Mouse (Mus musculus) myocyte (in vitro differentiated cells): ENCODE results near the gene Dennd1c. TPM values are rescaled to one million over a fixed set of nuclear protein-coding genes. Genes with fewer than 3 reads are reported as not detected.

ENCODE experiments used
- H3K27me3 ChIP-seq: one replicate; pipeline ENCODE4 v1.6.1; 2011; ENCODE audit not compliant: control insufficient read depth, insufficient read depth, insufficient read length
- H3K36me3 ChIP-seq: one replicate; pipeline ENCODE4 v1.6.1; 2011; ENCODE audit not compliant: control insufficient read depth, insufficient read depth
- H3K4me2 ChIP-seq: one replicate; pipeline ENCODE4 v1.6.1; 2011; ENCODE audit warnings: low read depth, control low read depth
- H3K4me3 ChIP-seq: one replicate; pipeline ENCODE4 v1.5.1; 2011; ENCODE audit warnings: mild to moderate bottlenecking, control low read depth, moderate library complexity
- H3K79me2 ChIP-seq: one replicate; pipeline ENCODE4 v1.6.1; 2011; ENCODE audit not compliant: control insufficient read depth, insufficient read depth
- H3ac ChIP-seq: one replicate; pipeline ENCODE4 v1.6.1; 2011; ENCODE audit not compliant: control insufficient read depth, insufficient read length
- CEBPB ChIP-seq: IDR thresholded peaks from 2 replicates; pipeline ENCODE4 v1.6.1; 2011; ENCODE audit warnings: mild to moderate bottlenecking, moderate library complexity; ENCODE audit not compliant: poor library complexity, insufficient read depth, severe bottlenecking
- E2F4 ChIP-seq: IDR thresholded peaks from one replicate; pipeline ENCODE4 v1.6.1; 2011; ENCODE audit warnings: mild to moderate bottlenecking, control low read depth, moderate library complexity; ENCODE audit not compliant: insufficient read depth
- MAX ChIP-seq: IDR thresholded peaks from one replicate; pipeline ENCODE4 v1.6.1; 2011; ENCODE audit warnings: low read depth, mild to moderate bottlenecking, control low read depth
- MYOD1 ChIP-seq, 3 experiments: IDR thresholded peaks; one replicate each; pipeline ENCODE4 v1.6.1; 2011; ENCODE audit warnings: control low read depth in 2 of 3, low read depth in 2 of 3, mild to moderate bottlenecking in 2 of 3, moderate library complexity in 1 of 3; ENCODE audit not compliant: insufficient read length in 2 of 3, control insufficient read depth in 1 of 3
- MYOG ChIP-seq, 3 experiments: IDR thresholded peaks; one replicate each; pipeline ENCODE4 v1.6.1; 2011; ENCODE audit warnings: control low read depth in 2 of 3, low read depth in 2 of 3, mild to moderate bottlenecking in 2 of 3; ENCODE audit not compliant: insufficient read length in 2 of 3, control insufficient read depth in 1 of 3, insufficient read depth in 1 of 3
- POLR2A ChIP-seq: IDR thresholded peaks from one replicate; pipeline ENCODE4 v1.6.1; 2011; ENCODE audit warnings: low read depth, mild to moderate bottlenecking, control low read depth, moderate library complexity; ENCODE audit not compliant: insufficient read length
- POLR2AphosphoS2 ChIP-seq: IDR thresholded peaks from one replicate; pipeline ENCODE4 v1.6.1; 2011; ENCODE audit warnings: low read depth, control low read depth; ENCODE audit not compliant: insufficient read length
- REST ChIP-seq: IDR thresholded peaks from one replicate; pipeline ENCODE4 v1.6.1; 2011; ENCODE audit warnings: mild to moderate bottlenecking, control low read depth, moderate library complexity; ENCODE audit not compliant: insufficient read depth, insufficient read length
- SRF ChIP-seq: IDR thresholded peaks from one replicate; pipeline ENCODE4 v1.6.1; 2011; ENCODE audit warnings: low read depth; ENCODE audit not compliant: control insufficient read depth, insufficient read length
- TCF12 ChIP-seq: IDR thresholded peaks from one replicate; pipeline ENCODE4 v1.6.1; 2011; ENCODE audit warnings: mild to moderate bottlenecking, control low read depth; ENCODE audit not compliant: poor library complexity, insufficient read depth, severe bottlenecking
- TCF3 ChIP-seq: IDR thresholded peaks from one replicate; pipeline ENCODE4 v1.6.1; 2011; ENCODE audit warnings: low read depth, control low read depth; ENCODE audit not compliant: insufficient read length
- USF1 ChIP-seq: IDR thresholded peaks from one replicate; pipeline ENCODE4 v1.6.1; 2011; ENCODE audit warnings: low read depth, mild to moderate bottlenecking, control low read depth, moderate library complexity
- polyA plus RNA-seq: library from polyadenylated mRNA; unstranded; fragments of >200 nt; fragmentation: generic; extraction: Trizol; gene quantifications from one replicate; pipeline ENCODE4 v1.2.1, GENCODE M21; 2012; ENCODE audit warnings: missing spikeins

The Dennd1c gene
- polyA plus RNA-seq, 1 experiment, result 0.04 TPM

DNA sequence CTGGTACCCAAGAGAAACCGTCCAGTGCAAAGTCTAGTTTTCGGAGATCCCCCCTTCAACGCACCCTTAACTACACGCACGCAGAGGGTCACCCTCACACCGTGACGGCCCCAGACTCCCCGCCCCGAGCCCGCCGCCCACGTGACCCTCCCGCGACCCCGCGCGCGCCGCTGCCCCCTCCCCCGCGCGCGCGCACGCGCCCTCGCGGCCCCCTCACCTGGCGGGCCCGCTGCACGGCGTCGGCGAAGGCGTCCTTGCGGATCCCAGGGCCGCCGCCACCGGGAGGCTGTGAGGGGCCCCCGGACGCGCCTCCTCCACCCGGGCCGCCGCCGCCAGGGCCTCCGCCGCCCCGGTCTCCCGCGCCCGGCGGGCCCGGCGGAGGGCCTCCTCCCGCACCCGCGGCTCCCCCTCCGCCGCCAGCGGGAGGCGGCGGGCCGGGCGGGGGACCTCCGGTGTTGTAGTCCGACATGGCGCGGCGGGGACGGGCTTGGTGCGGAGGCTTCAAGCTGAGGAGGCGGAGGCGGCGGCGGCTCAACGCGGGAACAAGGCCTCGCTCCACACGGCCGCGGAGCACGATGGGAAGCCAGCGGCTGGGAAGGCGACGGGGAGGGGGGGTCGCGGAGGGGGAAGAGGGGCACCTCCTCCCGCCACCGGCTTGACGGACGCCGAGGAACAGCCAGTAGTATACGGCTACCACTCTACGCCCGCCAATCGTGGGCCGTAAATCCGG lies 47.2 kb downstream of the Dennd1c start, which contains the start of gene Khsrp:
Gene Khsrp, minus strand, starts transcription at position 592 of the 730 bp plus-strand sequence.
- peak in 1 of 3 experiments; percentile 10 for TF ChIP-seq MYOD1 (IDR thresholded peaks at IDR 0.05; ENCODE audit: control insufficient read depth in 1 of 3, insufficient read length in 2 of 3, low read depth in 2 of 3)
- no peak for TF ChIP-seq MAX
- TF ChIP-seq REST, result peak; percentile 3
- peak; percentile 15 for TF ChIP-seq SRF
- peak in 1 of 3 experiments; percentile 5 for TF ChIP-seq MYOG (IDR thresholded peaks at IDR 0.05; ENCODE audit: control insufficient read depth in 1 of 3, insufficient read depth in 1 of 3, insufficient read length in 2 of 3, low read depth in 2 of 3)
- TF ChIP-seq POLR2A, result peak; percentile 93
- TF ChIP-seq E2F4, result no peak
- peak; percentile 7 for TF ChIP-seq USF1
- no peak for TF ChIP-seq TCF3
- TF ChIP-seq POLR2AphosphoS2, result peak; percentile 81
- Histone ChIP-seq H3K4me3 (peak within 1 kb of the TSS; percentile 68), H3K4me2 (peak within 1 kb of the TSS; percentile 95), H3ac (peak within 1 kb of the TSS; percentile 63), H3K79me2 (peaks cover 42% of the 10 kb centered on the region), H3K36me3 (peaks cover 9% of the 10 kb centered on the region), H3K27me3 (no peaks in the 10 kb centered on the region)

DNA sequence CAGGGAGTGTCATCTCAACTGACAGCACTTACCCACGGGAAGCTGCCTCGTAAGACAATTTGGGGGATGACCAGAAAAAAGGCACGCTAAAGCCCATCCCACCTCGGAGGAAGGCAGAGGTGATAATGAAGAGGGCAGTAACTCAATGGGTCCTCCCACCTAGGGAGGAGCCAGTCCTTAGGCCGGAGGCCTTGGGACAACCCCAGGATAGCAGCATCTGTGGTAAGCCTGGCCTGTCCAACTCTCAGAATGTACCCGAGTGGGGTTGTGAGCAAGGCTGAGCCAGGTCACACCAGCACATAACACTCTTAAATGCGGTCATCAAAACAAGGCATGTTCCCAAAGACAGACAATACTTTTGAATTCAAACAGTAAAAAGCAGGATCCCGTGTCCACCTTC lies 48.6 kb downstream of the Dennd1c start:
- H3K27me3 ChIP-seq, result no peaks in the 10 kb centered on the region
- H3K36me3 ChIP-seq, result peaks cover 20% of the 10 kb centered on the region
- peak overlapping the region; percentile 68 for H3K4me3 ChIP-seq
- no peak overlapping the region for H3ac ChIP-seq
- peaks cover 42% of the 10 kb centered on the region for H3K79me2 ChIP-seq
- H3K4me2 ChIP-seq, result peak overlapping the region; percentile 95
- TF ChIP-seq POLR2AphosphoS2 (no peak), POLR2A (peak; percentile 14)

DNA sequence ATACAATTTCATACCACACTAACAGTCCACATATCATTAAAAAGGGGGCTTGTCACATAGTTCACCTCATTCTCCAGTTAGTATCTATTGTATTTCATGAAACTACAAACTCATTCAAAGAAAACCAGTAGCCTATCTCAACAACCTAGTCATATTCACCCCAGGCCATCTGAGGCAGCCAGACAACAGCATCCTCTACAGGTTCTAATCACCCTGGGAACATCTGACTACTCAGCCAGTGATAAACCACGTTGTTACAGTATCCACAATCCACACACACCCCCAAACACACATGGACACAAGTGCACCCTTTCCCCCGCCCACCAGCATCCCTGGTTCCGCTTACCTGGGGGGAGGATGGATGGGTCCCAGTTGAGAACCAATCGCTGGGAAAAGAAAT lies 50.8 kb downstream of the Dennd1c start:
- no peak for TF ChIP-seq POLR2AphosphoS2
- TF ChIP-seq USF1, result no peak
- no peak for TF ChIP-seq TCF3
- no peak for TF ChIP-seq TCF12
- Histone ChIP-seq H3K4me3 (no peak overlapping the region), H3ac (no peak overlapping the region), H3K27me3 (no peaks in the 10 kb centered on the region), H3K79me2 (peaks cover 42% of the 10 kb centered on the region), H3K36me3 (peaks cover 20% of the 10 kb centered on the region), H3K4me2 (no peak overlapping the region)

- Histone ChIP-seq H3K79me2 (no peaks in the 10 kb centered on the region), H3K36me3 (peaks cover 11% of the 10 kb centered on the region), H3K27me3 (no peaks in the 10 kb centered on the region), H3K4me2 (no peak overlapping the region), H3ac (no peak overlapping the region), H3K4me3 (no peak overlapping the region)
- TF ChIP-seq USF1, result no peak
- no peak for TF ChIP-seq REST
Observed at GRCm38 (mm10) chr17:57020960-57021359, 57.4 kb downstream of the Dennd1c start.

DNA sequence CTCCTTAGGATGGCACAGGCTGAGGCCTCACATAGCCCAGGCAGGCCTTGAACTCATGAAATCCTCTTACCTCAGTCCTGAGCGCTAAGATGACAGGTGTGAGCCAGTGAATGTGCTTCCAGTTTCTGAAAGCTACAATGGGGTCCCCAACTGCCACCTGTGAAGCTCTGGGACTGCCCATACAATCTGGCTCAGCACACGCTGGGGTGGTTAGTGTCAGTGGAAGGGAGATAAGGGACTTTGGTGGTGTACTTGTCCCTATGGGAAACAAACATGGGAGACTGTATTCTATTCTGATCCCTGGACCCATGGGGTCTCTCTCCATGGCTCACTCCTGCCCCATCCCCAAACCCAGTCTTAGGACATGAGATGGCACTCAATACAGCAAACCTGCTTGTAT lies 58.6 kb downstream of the Dennd1c start:
- H3K36me3 ChIP-seq, result peaks cover under 1% of the 10 kb centered on the region
- H3K79me2 ChIP-seq, result no peaks in the 10 kb centered on the region

More for the DNA sequence above, 58.6 kb downstream of the Dennd1c start:
- TF ChIP-seq MYOD1 (IDR thresholded peaks at IDR 0.05; ENCODE audit: control insufficient read depth in 1 of 3, insufficient read length in 2 of 3, low read depth in 2 of 3), result no peak
- no peak for TF ChIP-seq POLR2AphosphoS2
- no peak for TF ChIP-seq USF1
- no peak for TF ChIP-seq MYOG (IDR thresholded peaks at IDR 0.05; ENCODE audit: control insufficient read depth in 1 of 3, insufficient read depth in 1 of 3, insufficient read length in 2 of 3, low read depth in 2 of 3)
- TF ChIP-seq MAX, result no peak
- no peak for TF ChIP-seq CEBPB
- TF ChIP-seq POLR2A, result no peak
- TF ChIP-seq REST, result no peak
- no peak for TF ChIP-seq TCF12
- TF ChIP-seq TCF3, result no peak
- no peak for TF ChIP-seq E2F4
- no peak for TF ChIP-seq SRF
- Histone ChIP-seq H3K4me2 (no peak overlapping the region), H3ac (no peak overlapping the region), H3K4me3 (no peak overlapping the region), H3K27me3 (no peaks in the 10 kb centered on the region)

Other genes with a start within 250 kb of the Dennd1c start
- 4.4 TPM for gene Rfx2, start 247.5 kb downstream of the Dennd1c start, polyA plus RNA-seq
- not detected for gene Acsbg2, start 204.1 kb downstream of the Dennd1c start, polyA plus RNA-seq
- gene 1700061G19Rik, start 203.0 kb downstream of the Dennd1c start, polyA plus RNA-seq, result 0.01 TPM
- gene Mllt1, start 143.1 kb downstream of the Dennd1c start, polyA plus RNA-seq, result 28.5 TPM
- gene Acer1, start 96.4 kb downstream of the Dennd1c start, polyA plus RNA-seq, result not detected
- gene Clpp, start 88.2 kb downstream of the Dennd1c start, polyA plus RNA-seq, result 154 TPM
- gene Alkbh7, start 81.2 kb downstream of the Dennd1c start, polyA plus RNA-seq, result 61.9 TPM
- 1.1 TPM for gene Pspn, start 78.5 kb downstream of the Dennd1c start, polyA plus RNA-seq
- 61.6 TPM for gene Gtf2f1, start 67.2 kb downstream of the Dennd1c start, polyA plus RNA-seq
- 0.04 TPM for gene Gm17949, start 67.0 kb downstream of the Dennd1c start, polyA plus RNA-seq
- 42.5 TPM for gene Khsrp, start 47.0 kb downstream of the Dennd1c start, polyA plus RNA-seq
- gene Slc25a41, start 36.9 kb downstream of the Dennd1c start, polyA plus RNA-seq, result not detected
- not detected for gene Crb3, start 19.4 kb downstream of the Dennd1c start, polyA plus RNA-seq
- 2.2 TPM for gene Slc25a23, start 18.7 kb downstream of the Dennd1c start, polyA plus RNA-seq
- gene Tubb4a, start 9.3 kb upstream of the Dennd1c start, polyA plus RNA-seq, result 0.14 TPM
- 7.0 TPM for gene Tnfsf9, start 26.8 kb upstream of the Dennd1c start, polyA plus RNA-seq
- gene Cd70, start 71.3 kb upstream of the Dennd1c start, polyA plus RNA-seq, result not detected
- not detected for gene Tnfsf14, start 115.7 kb upstream of the Dennd1c start, polyA plus RNA-seq
- 0.12 TPM for gene C3, start 149.6 kb upstream of the Dennd1c start, polyA plus RNA-seq
- 53.9 TPM for gene Gpr108, start 169.9 kb upstream of the Dennd1c start, polyA plus RNA-seq
- gene Trip10, start 170.9 kb upstream of the Dennd1c start, polyA plus RNA-seq, result 39.2 TPM
- not detected for gene Vav1, start 200.6 kb upstream of the Dennd1c start, polyA plus RNA-seq